Mouse (Mus musculus): ENCODE results near the gene Tgif2. TPM values are rescaled to one million over a fixed set of nuclear protein-coding genes. Genes with fewer than 3 reads are reported as not detected.

Tgif2 gene
- polyA plus RNA-seq, 1 experiment from 2014 or later: 78.1 TPM

DNA sequence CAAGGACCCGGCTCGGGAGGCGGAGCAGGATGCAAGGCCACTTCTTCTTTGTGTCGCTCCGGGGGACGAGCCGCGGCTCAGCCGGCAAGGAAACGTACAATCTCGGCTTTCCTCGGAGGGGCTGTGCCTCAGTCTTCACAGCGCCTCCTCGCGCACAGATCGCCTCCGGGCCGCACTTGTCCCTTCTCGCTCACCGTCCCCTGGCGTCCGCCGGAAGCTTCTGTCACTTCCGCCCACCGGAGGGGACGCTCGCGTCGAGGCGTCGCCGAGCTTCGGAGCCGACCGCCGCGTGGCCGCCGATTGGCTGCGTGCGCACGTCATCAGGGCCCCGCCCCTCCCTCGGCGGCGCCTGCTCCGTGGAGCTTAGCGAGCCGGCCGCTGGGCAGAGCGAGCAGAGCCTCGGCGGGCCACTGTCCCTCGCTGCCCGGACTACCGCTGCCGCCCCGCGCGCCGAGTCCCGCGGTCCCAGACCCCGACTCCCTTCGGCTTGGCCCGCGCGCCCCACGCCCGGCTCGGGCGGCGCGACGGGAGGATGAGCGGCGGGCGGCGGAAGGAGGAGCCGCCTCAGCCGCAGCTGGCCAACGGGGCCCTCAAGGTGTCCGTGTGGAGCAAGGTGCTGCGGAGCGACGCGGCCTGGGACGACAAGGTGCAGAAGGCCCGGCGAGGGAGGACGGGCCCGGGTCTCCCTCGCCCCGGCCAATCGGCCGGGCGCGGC, 23.1 kb downstream of the Tgif2 start, which contains the start of gene Rab5if:
TSS of gene Rab5if (plus strand) at position 357 of the 715 bp plus-strand sequence.
- Histone ChIP-seq H3K9ac (ENCODE audit: low read depth, low read length) (peak within 1 kb of the TSS; percentile 99), H3K4me3 (ENCODE audit: low read length) (peak within 1 kb of the TSS; percentile 98), H3K27me3 (ENCODE audit: control insufficient read depth, insufficient read depth, low read length) (no peaks in the 10 kb centered on the region), H3K27ac (ENCODE audit: low read depth, low read length) (peak within 1 kb of the TSS; percentile 89), H3K4me2 (replicated peaks; ENCODE audit: low read depth, low read length) (peak within 1 kb of the TSS; percentile 87), H3K36me3 (ENCODE audit: control insufficient read depth, insufficient read depth, low read length) (peaks cover 33% of the 10 kb centered on the region; the same call in 1 of the 2 replicates), H3K4me1 (ENCODE audit: control insufficient read depth, insufficient read depth, low read length) (peaks cover 15% of the 10 kb centered on the region), H3K9me3 (ENCODE audit: control insufficient read depth, low read length) (no peaks in the 10 kb centered on the region)
- peak; percentile 97 for ATAC-seq (ENCODE audit: low FRiP score, low TSS enrichment)
- under 1% methylated on average over 98 of the region's 98 CpGs for WGBS

GRCm38 (mm10) chr2:156863487-156864160, 23.8 kb downstream of the Tgif2 start:
- peak; percentile 45; the same call in 1 of the 2 replicates for ATAC-seq (ENCODE audit: low FRiP score, low TSS enrichment)
- Histone ChIP-seq H3K9ac (ENCODE audit: low read depth, low read length) (peak overlapping the region; percentile 99), H3K4me3 (ENCODE audit: low read length) (peak overlapping the region; percentile 98), H3K4me1 (ENCODE audit: control insufficient read depth, insufficient read depth, low read length) (peaks cover 15% of the 10 kb centered on the region), H3K9me3 (ENCODE audit: control insufficient read depth, low read length) (no peaks in the 10 kb centered on the region), H3K36me3 (ENCODE audit: control insufficient read depth, insufficient read depth, low read length) (peaks cover 33% of the 10 kb centered on the region; the same call in 1 of the 2 replicates), H3K27me3 (ENCODE audit: control insufficient read depth, insufficient read depth, low read length) (no peaks in the 10 kb centered on the region), H3K4me2 (replicated peaks; ENCODE audit: low read depth, low read length) (peak overlapping the region; percentile 87), H3K27ac (ENCODE audit: low read depth, low read length) (peak overlapping the region; percentile 84)
- 1% methylated on average over 28 of the region's 28 CpGs for WGBS

GRCm38 (mm10) chr2:156864481-156864880, 24.7 kb downstream of the Tgif2 start:
- WGBS: 84% methylated on average over 3 of the region's 3 CpGs
- Histone ChIP-seq H3K36me3 (ENCODE audit: control insufficient read depth, insufficient read depth, low read length) (peaks cover 39% of the 10 kb centered on the region; the same call in 1 of the 2 replicates), H3K4me1 (ENCODE audit: control insufficient read depth, insufficient read depth, low read length) (peaks cover 15% of the 10 kb centered on the region), H3K27ac (ENCODE audit: low read depth, low read length) (no peak overlapping the region), H3K9me3 (ENCODE audit: control insufficient read depth, low read length) (no peaks in the 10 kb centered on the region), H3K9ac (ENCODE audit: low read depth, low read length) (peak overlapping the region; percentile 99; the same call in 1 of the 2 replicates), H3K4me3 (ENCODE audit: low read length) (peak overlapping the region; percentile 98), H3K4me2 (replicated peaks; ENCODE audit: low read depth, low read length) (peak overlapping the region; percentile 87), H3K27me3 (ENCODE audit: control insufficient read depth, insufficient read depth, low read length) (no peaks in the 10 kb centered on the region)
- ATAC-seq (ENCODE audit: low FRiP score, low TSS enrichment): no peak

DNA sequence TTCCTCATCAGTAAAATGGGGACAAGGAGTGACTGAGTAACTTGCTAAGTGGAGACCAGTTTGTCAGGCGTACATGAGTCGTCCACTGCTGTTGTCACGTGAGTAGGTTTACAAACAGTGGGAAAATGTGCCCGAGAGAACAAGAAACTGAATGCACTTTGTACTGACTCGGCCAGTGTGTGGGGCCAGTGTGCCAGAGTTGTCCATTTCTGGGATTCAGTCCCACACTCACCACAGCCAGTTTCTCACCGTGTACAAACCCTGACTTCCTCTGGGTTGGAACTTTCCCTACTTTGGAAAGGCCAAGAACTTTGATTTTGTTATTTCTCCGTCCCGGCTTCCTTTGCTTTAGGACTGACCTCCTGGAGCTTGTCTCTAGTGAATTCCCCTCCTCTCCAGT, 29.2 kb downstream of the Tgif2 start:
- no peak overlapping the region for H3K4me3 ChIP-seq (ENCODE audit: low read length)
- H3K36me3 ChIP-seq (ENCODE audit: control insufficient read depth, insufficient read depth, low read length): peaks cover 78% of the 10 kb centered on the region
- no peak overlapping the region for H3K27ac ChIP-seq (ENCODE audit: low read depth, low read length)
- 87% methylated on average over 8 of the region's 8 CpGs for WGBS
- no peaks in the 10 kb centered on the region for H3K9me3 ChIP-seq (ENCODE audit: control insufficient read depth, low read length)
- no peak overlapping the region for H3K9ac ChIP-seq (ENCODE audit: low read depth, low read length)
- no peak for ATAC-seq (ENCODE audit: low FRiP score, low TSS enrichment)
- no peak overlapping the region for H3K4me2 ChIP-seq (replicated peaks; ENCODE audit: low read depth, low read length)
- H3K27me3 ChIP-seq (ENCODE audit: control insufficient read depth, insufficient read depth, low read length): no peaks in the 10 kb centered on the region
- peaks cover 6% of the 10 kb centered on the region for H3K4me1 ChIP-seq (ENCODE audit: control insufficient read depth, insufficient read depth, low read length)

DNA sequence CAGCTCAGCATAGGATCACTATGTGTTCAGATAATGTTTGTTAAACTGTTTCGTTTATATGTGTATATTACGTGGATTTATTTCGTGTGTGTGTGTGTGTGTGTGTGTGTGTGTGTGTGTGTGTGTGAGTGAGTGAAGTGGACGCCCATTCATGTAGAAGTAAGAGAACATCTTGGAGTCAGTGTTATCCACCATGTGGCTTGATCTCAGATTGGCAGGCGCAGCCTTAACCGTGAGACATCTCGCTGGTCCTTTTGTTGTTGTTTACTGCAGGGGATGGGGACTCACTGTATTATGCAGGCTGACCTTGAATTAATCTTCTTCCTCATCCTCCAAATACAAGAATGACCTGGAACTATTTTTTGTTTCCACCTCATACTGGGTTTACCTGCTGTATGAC, 29.7 kb downstream of the Tgif2 start:
- no peak overlapping the region for H3K9ac ChIP-seq (ENCODE audit: low read depth, low read length)
- ATAC-seq (ENCODE audit: low FRiP score, low TSS enrichment): no peak

DNA sequence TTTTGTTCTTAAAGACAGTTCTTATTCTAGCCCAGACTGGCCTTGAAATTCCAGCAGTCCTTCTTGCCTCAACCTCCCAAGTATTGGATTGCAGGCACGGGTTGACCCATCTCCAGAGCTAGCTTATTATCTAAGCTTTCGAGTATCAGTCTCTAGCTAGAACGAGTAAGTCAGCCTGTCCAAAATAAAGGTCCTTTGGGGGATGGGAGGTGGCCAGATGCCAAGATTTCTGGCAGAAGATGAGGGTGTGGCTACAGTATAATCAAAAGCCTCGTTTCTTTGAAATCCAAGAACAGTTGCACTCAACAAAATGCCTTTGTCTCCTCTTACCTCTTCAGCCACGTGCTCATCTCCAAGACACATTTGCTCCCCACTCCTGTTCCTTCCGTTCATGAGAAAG, 30.7 kb downstream of the Tgif2 start:
- Histone ChIP-seq H3K4me3 (ENCODE audit: low read length) (no peak overlapping the region), H3K9ac (ENCODE audit: low read depth, low read length) (no peak overlapping the region), H3K36me3 (ENCODE audit: control insufficient read depth, insufficient read depth, low read length) (peaks cover 80% of the 10 kb centered on the region), H3K4me1 (ENCODE audit: control insufficient read depth, insufficient read depth, low read length) (no peaks in the 10 kb centered on the region), H3K4me2 (replicated peaks; ENCODE audit: low read depth, low read length) (no peak overlapping the region), H3K9me3 (ENCODE audit: control insufficient read depth, low read length) (no peaks in the 10 kb centered on the region), H3K27ac (ENCODE audit: low read depth, low read length) (no peak overlapping the region), H3K27me3 (ENCODE audit: control insufficient read depth, insufficient read depth, low read length) (no peaks in the 10 kb centered on the region)
- 59% methylated on average over 6 of the region's 6 CpGs for WGBS
- ATAC-seq (ENCODE audit: low FRiP score, low TSS enrichment): no peak

More for the DNA sequence above, 29.7 kb downstream of the Tgif2 start:
- H3K4me3 ChIP-seq (ENCODE audit: low read length): no peak overlapping the region
- peaks cover under 1% of the 10 kb centered on the region; the same call in 1 of the 2 replicates for H3K4me1 ChIP-seq (ENCODE audit: control insufficient read depth, insufficient read depth, low read length)
- no peak overlapping the region for H3K27ac ChIP-seq (ENCODE audit: low read depth, low read length)
- peaks cover 83% of the 10 kb centered on the region for H3K36me3 ChIP-seq (ENCODE audit: control insufficient read depth, insufficient read depth, low read length)
- no peaks in the 10 kb centered on the region for H3K9me3 ChIP-seq (ENCODE audit: control insufficient read depth, low read length)
- 91% methylated on average over 7 of the region's 7 CpGs for WGBS
- H3K4me2 ChIP-seq (replicated peaks; ENCODE audit: low read depth, low read length): no peak overlapping the region
- no peaks in the 10 kb centered on the region for H3K27me3 ChIP-seq (ENCODE audit: control insufficient read depth, insufficient read depth, low read length)

DNA sequence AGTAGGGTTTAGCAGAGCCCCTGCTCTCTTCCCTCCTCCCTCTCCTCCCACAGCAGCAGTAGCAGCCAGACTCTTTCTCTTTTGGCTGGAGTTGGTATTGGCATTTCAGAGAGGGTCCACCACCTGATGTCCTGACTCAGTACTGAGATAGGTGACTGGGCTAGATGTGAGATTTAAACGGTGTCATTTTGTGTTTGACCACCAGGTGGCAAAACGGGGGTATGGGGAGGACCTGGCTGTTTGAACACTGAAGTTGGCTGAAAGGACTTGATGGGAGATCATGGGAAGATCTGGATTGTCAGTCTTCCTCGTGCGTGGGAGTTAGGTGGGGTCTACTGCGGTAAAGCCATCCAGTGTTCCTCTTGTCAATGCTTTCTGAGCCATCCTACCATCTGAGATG, 33.8 kb downstream of the Tgif2 start:
- Histone ChIP-seq H3K4me2 (replicated peaks; ENCODE audit: low read depth, low read length) (no peak overlapping the region), H3K9ac (ENCODE audit: low read depth, low read length) (no peak overlapping the region), H3K4me1 (ENCODE audit: control insufficient read depth, insufficient read depth, low read length) (no peaks in the 10 kb centered on the region), H3K4me3 (ENCODE audit: low read length) (no peak overlapping the region), H3K27ac (ENCODE audit: low read depth, low read length) (no peak overlapping the region), H3K27me3 (ENCODE audit: control insufficient read depth, insufficient read depth, low read length) (no peaks in the 10 kb centered on the region), H3K36me3 (ENCODE audit: control insufficient read depth, insufficient read depth, low read length) (peaks cover 56% of the 10 kb centered on the region), H3K9me3 (ENCODE audit: control insufficient read depth, low read length) (no peaks in the 10 kb centered on the region)
- WGBS: 28% methylated on average over 5 of the region's 5 CpGs
- peak; percentile 59; the same call in 1 of the 2 replicates for ATAC-seq (ENCODE audit: low FRiP score, low TSS enrichment)

DNA sequence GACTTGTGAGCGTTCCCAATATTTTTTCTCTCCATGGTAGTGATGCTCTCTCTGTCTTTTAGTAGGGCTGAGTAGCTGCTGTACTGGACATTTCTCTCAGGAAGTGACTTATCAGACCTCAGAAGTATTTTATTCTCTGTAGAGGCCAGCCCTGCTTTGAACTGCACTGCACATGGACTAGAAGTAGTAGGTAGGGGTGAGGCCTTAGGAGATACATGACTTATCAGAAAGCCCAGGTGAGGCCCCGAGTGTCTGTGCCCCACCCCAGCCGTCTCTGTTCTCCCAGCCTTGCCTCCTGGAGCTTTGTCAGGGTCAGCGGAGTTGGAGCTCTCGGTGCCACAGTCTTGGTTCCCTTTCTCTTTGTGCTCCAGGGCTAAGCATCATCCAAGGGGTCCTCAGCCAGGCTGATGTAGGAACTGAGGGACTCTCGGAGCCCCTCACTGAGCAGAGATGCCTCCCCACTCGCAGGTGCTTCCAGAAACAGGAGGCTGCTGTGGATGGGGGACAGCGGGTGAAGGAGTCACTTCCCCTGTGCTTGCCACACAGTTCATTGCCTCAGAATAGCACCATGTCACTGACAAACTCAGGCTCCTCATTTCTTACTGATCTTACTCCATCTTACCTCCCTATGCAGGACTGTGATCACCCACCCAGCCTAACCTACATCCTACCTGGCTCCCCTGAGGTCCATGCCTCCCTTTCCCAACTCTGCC, 34.4 kb downstream of the Tgif2 start:
- Histone ChIP-seq H3K36me3 (ENCODE audit: control insufficient read depth, insufficient read depth, low read length) (peaks cover 51% of the 10 kb centered on the region), H3K27me3 (ENCODE audit: control insufficient read depth, insufficient read depth, low read length) (no peaks in the 10 kb centered on the region), H3K4me1 (ENCODE audit: control insufficient read depth, insufficient read depth, low read length) (no peaks in the 10 kb centered on the region), H3K9me3 (ENCODE audit: control insufficient read depth, low read length) (no peaks in the 10 kb centered on the region), H3K9ac (ENCODE audit: low read depth, low read length) (no peak overlapping the region), H3K4me3 (ENCODE audit: low read length) (no peak overlapping the region), H3K4me2 (replicated peaks; ENCODE audit: low read depth, low read length) (no peak overlapping the region), H3K27ac (ENCODE audit: low read depth, low read length) (no peak overlapping the region)
- WGBS: 94% methylated on average over 8 of the region's 8 CpGs
- no peak for ATAC-seq (ENCODE audit: low FRiP score, low TSS enrichment)
